Mouse (Mus musculus): ENCODE data around the gene Fbxw9.

Gene Fbxw9

DNA sequence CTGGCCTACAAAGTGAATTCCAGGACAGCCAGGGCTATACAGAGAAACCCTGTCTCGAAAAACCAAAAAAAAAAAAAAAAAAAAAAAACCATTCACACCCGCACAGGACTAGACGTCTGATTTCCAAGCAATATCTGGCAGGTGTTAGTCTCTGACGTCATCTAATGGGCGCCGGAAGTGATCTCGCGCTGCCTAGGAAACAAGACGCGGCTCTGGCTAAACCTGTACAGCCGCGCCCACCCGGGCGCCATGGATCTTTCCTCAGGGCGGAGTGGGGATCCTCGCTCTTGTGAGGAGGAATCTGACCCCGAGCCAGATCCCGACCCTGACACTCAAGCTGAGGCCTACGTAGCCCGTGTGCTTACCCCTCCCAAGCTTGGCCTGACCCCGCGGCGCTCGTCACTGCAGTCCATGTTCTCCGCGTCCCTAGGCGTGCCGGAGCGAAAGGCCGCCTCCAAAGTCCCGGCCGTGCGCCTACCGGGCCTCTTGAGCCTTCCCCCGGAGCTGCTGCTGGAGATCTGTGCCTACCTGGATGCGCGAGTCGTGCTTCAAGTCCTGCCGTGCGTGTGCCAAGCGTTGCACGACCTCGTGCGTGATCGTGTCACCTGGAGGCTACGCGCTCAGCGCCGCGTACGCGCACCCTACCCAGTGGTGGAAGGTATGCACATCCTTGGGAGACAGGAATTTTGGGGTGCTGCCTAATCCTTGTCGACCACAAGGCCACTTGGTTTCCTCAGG is at the start of gene Fbxw9:
Gene Fbxw9 (plus strand): TSS at position 177 of the 738 bp plus-strand sequence.
- DNase-seq, result peak; percentile 91 to 94

DNA sequence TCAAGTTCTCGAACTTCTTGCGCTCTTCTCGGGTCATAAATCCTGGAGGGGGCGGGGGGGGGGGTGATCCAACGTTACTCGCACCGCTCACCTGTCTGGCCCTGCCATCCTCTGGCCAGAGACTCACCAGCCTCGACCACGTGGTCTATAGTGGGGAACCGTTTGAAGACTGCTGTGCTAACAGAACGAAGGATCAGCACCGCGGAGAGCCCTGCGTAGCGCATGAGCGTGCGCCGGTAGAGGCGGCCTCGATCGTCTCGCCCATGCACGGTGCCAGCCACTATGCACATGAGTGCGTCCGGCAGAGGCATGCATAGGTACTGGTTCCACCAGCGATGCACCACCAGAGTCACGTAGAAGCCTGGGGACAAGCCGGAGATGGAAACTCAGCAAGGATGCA is 48.6 kb upstream of the Fbxw9 start:
- no peak for DNase-seq

DNA sequence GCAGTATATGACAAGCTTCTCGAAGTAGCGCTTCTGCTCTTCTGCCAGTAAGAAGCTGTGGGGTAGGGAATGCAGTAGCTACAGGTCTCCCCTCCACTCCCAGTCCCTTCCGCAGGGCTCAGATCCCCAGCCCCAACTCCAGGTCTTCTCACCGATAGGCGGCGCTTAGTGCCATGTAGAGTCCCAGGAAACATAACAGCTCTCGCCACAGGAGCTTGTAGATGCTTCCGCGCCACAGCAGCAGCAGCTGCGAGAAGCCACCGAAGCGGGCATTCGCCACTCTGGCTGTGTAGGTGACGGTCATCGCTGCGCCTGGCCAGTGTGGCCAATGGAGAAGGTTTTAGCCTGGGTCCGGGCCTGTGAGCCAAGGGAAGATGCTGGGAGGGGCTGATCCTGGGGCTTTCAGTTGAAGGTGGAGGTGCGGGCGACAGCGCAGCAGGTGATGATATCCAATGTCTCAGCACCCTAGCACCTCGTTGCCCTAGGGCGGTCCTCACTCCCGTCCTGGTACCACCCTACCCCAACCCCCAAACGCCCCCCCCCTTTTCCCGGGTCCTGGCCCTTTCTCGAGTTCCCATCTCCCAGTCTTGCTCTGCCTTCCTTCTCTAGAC is 46.5 kb upstream of the Fbxw9 start:
- peak; percentile 74 to 80 for DNase-seq

DNA sequence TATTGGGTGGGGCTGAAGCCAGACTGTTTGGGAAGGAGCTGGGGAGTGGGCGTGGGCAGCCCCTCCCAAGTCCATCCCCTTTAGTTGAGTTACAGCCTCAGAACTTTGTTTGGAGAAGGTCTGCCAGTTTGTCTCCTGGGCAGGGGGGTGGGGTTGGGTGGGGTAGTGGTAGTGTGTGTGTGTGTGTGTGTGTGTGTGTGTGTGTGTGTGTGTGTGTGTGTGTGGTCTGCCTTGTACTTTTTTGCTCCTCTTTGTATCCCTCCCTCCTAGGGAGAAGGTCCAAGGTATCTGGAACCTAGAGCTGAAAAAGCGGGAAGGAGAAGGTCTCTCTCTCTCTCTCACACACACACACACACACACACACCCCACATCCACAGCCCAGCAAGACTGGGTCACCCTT is 45.4 kb upstream of the Fbxw9 start, which contains the start of gene Best2:
Gene Best2 (minus strand): TSS at position 101 of the 400 bp plus-strand sequence.
- DNase-seq, result no peak

DNA sequence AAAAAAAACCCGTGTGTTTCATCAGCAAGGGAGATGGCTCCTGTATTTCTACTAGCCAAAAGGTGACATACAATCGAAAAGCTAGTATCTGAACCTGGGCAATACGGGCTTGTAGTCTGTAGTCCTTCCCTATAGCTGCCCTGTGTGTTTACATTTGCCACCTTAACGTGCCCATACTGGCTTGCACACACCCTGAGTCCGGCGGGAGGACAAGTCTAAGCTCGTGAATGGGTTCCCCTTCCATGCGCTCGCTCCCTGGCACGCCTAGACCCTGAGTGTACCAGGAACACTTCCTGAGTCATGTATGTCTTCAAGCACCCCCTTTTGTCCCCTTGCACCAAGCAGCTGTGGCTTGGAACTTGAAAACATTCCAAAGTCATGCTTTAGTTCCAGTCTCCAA is 43.1 kb upstream of the Fbxw9 start:
- no peak for DNase-seq

DNA sequence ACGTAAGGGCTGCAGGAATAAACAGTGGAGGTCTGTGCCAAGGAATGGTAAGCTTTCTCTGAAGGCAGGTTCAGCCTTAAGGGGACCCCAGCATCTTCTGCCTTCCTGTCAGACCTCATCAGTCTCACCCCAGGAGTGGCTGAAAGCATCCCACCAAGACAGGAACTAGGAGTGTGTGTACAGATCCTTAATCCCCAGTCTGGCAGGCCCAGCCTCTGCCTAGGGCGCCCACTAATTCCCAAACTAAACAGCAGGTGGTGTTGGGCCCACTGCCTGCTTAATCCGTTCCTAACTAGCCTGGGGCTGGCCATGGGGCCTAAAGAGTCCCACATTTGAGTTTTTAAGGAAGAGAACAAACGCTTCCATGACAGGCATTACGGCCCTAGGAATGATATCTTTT is 42.6 kb upstream of the Fbxw9 start:
- DNase-seq, result no peak

DNA sequence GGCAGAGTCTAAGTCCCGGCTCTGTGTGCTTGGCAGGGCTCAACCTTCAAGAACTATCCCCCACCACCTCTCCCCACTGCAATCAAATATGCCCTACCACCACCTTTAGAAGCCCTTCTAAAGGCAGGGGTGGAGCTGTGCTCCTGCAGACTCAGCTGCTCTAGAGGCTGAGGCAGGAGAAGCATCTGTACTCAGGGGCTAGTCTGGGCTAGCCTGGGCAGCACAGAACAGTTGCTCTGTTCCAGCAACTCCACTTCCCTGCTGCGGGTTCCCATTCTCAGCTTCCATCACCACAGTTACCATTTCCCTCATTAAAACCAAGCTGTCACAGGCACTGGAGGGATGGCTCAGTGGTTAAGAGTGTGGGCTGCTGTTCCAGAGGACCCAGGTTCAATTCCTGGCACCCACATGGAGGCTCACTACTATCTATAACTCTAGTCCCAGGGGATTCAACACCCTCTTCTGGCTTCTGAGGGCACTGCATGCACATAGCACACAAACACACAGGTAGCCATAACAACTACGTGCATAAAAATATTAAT is 38.3 kb upstream of the Fbxw9 start:
- no peak for DNase-seq

DNA sequence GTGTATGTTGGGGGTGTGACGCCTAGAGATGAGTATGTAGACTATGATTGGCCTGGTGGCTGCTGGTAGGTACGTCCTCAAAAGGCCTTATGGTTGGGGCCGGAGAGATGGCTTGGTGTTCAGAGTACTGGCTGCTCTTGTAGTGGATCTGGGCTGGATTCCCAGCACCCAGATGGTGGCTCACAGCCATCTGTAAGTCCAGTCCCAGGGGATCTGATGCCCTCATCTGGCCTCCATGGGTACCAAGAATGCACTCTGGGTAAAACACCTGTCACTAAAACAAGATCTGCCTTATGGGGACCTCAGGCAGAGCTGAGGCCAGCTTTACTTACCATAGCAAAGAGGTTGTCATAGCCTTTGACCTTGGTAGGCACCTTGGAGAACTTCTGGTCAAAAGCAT is 36.0 kb upstream of the Fbxw9 start:
- no peak for DNase-seq

DNA sequence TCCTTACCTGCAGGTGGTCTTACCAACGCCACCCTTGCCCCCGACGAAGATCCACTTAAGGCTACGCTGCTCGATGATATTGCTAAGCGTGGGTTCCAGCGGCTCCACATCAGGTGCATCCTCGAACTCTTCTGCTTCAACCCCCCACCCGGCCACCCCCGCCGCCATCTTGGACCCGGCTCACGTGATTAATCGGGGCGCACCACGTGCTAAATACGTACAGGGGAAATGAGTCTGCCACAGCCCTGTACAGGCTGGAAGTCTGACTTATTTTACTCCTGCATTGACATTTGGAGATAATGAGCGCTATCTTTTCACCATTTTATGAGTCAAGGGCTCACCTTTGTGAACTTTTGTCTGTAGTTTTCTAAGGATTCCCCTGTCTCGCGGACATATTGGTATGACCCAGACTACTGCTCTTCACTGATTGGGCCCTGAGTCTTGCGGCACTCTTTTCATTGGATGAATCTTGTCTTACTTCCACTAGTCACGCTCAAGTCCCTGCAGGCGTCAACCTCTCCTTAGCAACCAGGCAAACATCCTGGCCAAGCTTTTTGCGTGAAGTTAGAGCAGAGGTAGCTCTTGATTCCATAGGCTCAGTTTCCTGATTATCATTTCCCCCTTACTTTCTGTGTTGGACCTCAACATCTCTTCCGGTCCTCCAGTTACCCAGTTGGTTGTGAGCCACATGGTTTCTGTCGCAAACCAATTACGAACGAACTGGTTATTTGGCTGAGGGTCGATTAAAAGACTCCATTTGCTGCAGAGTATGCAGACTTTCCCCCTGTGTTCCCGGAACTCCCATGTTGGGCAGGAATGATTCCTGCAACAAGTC is 34.5 kb upstream of the Fbxw9 start, which contains the start of gene Asna1:
Gene Asna1 (minus strand): TSS at position 184 of the 835 bp plus-strand sequence.
- peak; percentile 86 to 90 for DNase-seq

DNA sequence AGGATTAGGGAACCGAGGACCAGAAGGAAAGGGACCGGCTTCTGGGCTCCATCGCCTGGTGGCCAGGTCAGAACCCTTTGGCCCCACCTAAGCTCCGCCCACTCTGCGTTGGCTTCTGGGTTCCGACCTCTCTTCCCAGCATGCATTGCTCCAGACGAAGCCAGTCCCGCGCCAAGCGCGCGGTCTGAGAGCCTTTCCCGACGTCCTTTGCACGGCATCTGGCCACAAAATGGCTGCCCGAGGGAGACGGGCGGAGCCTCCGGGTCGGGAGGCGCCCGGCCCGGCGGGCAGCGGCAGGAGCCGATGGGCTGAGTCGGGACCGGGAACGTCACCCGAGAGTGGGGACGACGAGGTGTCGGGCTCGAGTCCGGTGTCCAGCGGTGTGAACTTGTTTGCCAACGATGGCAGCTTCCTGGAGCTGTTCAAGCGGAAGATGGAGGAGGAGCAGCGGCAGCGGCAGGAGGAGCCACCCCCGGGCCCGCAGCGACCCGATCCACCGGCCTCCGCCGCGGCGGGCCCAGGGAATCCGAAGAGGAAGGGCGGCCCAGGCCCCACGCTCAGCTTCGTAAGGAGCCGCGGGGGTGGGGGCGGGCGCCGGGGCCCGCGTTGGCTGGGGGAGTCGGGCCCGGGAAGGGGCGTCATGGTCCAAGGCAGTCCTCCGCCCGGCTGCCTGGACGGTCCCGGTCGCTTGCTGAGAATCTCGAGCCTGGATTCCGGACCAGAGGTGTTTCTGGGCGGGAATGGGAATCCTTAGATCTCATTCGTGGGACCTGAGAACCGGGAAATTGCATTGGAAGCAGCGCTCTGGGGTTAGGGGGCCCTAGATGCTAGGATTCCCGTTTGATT is 33.0 kb upstream of the Fbxw9 start, which contains the start of gene Trir:
Gene Trir (plus strand): TSS at position 154 of the 846 bp plus-strand sequence.
- peak; percentile 98 for DNase-seq

DNA sequence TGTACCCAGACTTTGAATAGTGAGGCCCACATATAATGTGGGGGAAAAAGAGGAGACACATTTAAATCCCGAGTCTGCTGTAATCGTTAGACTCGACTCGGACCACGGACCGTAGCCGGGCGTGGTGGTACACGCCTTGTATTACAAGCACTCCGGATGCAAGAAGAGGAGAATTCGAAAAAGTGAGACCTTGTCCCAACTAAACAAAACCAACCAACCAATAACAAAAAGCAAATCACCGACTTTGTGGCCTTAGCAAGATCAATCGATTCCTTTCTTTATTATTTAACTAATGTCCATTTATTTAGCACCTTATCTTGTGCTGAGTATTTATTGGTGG is 32.4 kb upstream of the Fbxw9 start:
- no peak for DNase-seq

DNA sequence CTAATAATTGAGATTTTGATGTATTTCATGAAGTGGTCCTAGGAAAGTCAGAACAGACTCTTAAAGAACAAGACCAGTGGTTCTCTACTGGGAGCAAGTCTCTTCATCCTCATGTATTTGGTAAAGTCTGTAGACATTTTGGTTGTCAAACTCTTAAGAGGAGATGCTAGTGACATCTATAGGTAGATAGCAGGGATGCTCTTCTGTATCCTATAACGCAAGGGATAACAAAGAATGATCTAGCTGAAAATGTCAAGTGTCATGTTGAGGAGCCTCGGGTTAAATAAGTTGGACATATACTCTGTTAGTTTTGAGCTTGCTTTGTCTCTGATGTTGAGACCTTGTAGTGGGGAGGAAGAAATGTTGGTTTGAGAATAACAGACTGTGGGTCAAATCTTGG is 31.9 kb upstream of the Fbxw9 start:
- DNase-seq, result no peak

DNA sequence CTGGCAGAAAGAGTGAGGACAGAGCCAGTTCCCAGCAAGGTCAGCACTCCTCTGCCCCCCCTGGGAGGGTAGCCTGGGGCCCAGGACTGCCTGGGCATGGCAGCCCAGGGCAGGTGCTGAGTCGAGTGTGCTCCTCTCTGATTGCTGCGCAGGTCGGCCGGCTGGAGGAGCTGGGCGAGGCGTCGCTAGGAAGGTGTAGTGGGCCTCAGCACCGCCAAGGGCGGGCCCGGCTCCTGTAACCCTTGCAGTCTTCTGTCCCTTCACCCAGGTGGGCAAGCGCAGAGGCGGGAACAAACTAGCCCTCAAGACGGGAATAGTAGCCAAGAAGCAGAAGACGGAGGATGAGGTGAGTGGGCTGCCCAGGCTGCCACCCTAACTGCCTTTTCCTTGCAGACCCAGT is 30.6 kb upstream of the Fbxw9 start:
- no peak for DNase-seq

DNA sequence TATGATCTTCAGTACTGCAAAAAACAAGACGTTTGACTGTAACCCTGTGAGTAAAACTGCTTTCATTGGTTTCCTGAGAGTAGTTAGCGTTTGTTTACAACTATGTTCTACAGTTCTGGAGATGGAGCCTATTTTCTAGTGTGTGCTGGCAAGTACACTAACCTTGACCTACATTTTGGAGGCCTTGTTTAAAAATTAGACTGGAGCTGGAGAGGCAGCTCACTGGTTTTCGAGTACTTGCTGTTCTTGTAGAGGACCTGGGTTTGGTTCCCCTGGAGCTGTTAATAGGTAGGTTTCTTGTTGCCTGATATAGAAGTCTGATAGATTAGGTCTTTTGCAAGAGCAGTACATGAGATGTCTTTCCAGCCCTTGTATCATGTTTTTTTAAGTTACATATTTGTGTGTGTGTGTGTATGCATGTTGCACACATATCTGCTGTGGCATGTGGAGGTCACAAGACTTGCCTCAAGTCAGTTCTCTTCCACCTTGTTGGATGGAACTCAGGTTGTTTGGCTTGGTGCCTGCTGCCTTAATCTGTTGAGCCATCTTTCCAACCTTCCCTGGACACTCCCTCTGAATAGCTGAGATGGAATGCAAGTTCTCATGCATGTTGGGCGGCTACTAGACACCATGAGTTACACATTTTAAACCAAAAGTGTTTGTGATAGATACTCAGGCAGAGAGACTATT is 27.1 kb upstream of the Fbxw9 start:
- DNase-seq, result no peak

DNA sequence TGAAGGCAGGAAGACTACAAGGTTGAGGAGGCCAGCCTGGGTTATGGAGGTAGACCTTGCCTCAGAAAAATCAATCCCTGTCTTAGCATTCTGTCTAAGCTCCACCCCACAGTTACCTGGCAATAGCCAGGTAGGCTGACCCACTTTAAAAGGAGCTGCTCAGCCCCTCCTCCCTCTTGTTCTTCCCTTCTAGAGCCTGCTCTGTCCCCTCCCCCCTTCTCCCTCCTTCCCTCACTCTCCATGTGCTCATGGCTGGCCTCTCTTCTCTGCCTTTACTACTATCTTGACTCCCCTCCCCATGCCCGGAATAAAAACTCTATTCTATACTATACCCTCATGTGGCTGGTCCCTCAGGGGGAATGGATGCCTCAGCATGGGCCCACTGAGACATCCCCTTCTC is 26.0 kb upstream of the Fbxw9 start:
- DNase-seq, result peak; percentile 35 to 69

DNA sequence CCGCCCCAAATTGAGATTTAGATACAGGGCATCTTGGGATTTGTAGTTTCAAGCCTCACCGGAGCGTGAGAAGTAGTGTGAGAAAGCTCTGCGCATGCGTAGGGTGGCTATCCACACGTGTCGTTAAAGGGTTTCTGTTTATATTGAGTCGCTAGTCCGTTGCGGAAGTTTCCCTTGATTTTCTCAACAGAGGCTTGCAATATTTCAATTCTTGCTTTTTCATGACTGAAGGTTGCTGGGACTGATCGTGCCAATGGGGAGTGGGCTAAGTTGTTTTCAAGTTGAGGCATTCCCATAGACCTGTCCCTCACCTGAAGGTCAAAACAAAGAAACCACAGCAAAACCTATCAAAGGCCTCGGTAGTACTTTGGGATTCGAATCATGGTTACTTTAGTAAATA is 25.1 kb upstream of the Fbxw9 start:
- peak; percentile 79 to 83 for DNase-seq

DNA sequence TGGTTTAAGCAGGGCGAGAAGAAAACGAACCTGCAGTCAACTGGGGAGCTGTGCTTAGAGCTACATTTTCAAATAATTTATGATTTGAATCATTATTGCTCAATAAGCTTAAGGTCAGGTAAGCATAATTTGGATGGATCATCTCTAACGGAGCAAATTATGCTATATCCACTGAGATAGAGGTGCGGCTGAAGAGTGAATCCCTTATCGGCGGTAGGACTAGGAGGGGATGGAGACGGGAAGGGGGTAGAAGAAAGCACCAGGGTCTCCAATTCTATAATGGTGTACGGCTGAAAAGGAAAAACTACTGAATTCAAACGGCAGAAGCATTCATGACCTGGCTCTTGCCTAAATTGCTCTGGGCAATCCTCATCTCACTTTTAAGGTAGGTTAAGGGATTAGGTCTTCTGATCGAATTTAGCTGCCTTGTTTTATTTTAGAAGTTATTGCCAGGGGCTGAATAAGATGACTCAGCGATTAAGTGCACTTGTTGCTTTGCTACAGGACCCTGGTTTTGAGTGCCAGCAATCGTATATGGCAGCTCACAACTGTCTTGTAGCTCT is 24.6 kb upstream of the Fbxw9 start:
- no peak for DNase-seq

DNA sequence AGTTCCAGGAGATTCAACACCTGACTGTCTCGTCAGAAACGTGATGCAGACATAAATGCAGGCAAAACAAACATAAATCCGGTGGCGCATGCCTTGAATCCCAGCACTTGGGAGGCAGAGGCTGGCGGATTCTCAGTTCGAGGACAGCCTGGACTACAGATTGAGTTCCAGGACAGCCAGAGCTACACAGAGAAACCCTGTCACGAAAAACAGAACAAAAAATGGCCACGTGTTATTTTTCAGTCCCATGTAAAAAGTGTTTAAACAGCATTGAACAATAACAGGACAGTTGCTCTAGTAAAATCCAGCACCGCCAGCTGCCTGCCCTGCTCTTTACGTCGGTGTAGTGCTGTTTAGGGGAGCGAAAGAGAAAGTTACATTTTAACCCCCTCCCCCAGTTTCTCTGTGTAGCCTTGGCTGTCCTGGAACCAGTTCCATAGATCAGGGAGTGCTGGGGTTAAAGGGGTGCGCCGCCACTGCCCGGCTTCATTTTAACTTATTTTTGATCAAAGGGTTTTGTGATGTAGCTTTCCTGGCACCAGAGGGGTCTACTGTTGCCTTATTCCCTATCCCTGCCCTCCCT is 24.0 kb upstream of the Fbxw9 start:
- no peak for DNase-seq

DNA sequence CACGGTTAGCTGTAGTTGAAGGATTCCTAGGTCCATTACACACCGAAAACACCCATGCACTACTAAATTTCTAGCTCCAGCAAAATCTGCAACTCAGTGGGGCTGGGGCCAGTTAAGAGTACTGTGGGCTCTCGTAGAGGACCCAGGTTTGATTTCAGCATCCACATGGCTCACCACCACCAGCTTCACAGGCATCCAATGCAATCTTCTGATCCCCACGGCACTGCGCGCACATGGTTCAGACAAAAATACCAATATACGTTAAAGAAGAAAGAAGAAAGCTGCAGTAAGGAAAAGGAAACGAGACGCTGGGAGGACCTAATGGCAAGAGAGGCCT is 23.5 kb upstream of the Fbxw9 start:
- DNase-seq, result no peak

DNA sequence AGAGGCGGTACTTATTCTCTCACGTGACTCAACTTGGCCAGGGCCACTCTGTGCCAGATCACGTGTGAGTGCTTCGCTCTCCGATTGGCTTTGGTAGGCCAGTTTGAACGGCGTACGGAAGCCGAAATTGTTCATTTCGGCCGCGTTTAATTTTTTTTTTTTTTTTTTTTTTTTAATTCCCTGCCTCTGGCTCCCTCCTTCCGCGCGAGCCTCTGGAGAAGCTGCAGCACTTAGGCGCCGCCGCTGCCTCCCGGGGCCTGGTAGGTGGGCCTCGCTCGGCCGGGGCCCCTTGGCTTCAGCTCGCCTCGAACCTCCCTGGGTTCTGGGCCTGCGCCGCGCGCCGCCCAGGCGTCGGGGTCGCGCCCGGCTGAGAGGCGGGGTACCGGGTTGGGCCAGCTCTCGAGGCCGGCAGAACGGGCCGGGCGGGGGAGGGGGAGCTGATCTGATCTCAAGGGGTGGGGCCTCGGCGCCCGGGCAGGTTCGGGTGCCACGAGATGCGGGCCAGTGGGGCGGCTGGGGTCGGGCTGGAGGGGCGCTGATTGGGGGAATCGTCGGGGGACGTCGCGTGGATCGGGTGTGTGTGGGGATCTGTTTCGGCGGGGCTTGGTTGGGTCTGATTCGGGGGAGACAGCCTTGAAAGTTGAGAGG is 23.0 kb upstream of the Fbxw9 start, which contains the start of gene Tnpo2:
Gene Tnpo2 (plus strand): TSS at position 198 of the 648 bp plus-strand sequence.
- peak; percentile 94 to 96 for DNase-seq

DNA sequence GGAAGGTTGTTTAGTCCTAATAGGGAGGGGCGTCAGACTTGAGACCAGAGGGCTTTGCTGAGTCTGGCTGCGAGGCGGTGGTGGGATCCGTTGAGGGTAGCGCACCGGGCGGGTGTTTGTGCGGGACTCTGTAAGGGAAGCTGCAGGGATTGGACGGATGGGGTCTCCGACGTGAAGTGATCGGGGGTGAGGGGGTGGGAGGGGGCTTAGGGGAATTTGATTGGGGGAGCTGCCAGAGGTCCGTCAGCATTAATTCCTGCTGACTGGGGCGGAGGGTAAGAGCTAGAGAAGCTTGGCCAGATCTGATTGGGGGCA is 22.5 kb upstream of the Fbxw9 start:
- no peak for DNase-seq

All from lung, adult 18-20 months (tissue).